In genomic region chr3:97894695-97895094, GRCm38 (mm10) we compare ENCODE assay signal across 8 mouse cellular contexts. TPM values are rescaled to one million over a fixed set of nuclear protein-coding genes. Genes with fewer than 3 reads are reported as not detected.
DNase-seq lines count a peak whose midpoint lies in the region; ATAC-seq and TF ChIP-seq lines count a peak whose summit lies in the region.

No protein-coding gene starts in this region.

- H3K9ac ChIP-seq in forebrain, postnatal 0 days = no peak overlapping the region
- no peak overlapping the region for H3K9ac ChIP-seq in forebrain, embryonic 15.5 days (replicated peaks)
- H3K9ac ChIP-seq in neural tube, embryonic 15.5 days (replicated peaks) = no peak overlapping the region

- H3K4me1 ChIP-seq in forebrain, postnatal 0 days (ENCODE audit: insufficient read depth) = no peaks in the 10 kb centered on the region
- no peaks in the 10 kb centered on the region for H3K4me1 ChIP-seq in forebrain, embryonic 15.5 days
- no peaks in the 10 kb centered on the region for H3K4me1 ChIP-seq in neural tube, embryonic 15.5 days

- H3K4me3 ChIP-seq in forebrain, postnatal 0 days (ENCODE audit: low read depth, low read length) = no peak overlapping the region
- no peak overlapping the region for H3K4me3 ChIP-seq in forebrain, embryonic 15.5 days
- no peak overlapping the region for H3K4me3 ChIP-seq in neural tube, embryonic 15.5 days (replicated peaks)

- H3K27ac ChIP-seq in forebrain, postnatal 0 days (ENCODE audit: low read depth, low read length) = no peak overlapping the region
- no peak overlapping the region for H3K27ac ChIP-seq in forebrain, embryonic 15.5 days (replicated peaks)
- H3K27ac ChIP-seq in neural tube, embryonic 15.5 days (replicated peaks) = no peak overlapping the region

- no peak for ATAC-seq in forebrain, postnatal 0 days
- no peak for ATAC-seq in forebrain, embryonic 15.5 days (replicated peaks)
- ATAC-seq in neural tube, embryonic 15.5 days (ENCODE audit: low FRiP score) = no peak
- no peak for ATAC-seq in activated CD4-positive, CD25-positive, alpha-beta regulatory T cell, adult 4 months

- TF ChIP-seq CTCF in forebrain, postnatal 0 days (IDR thresholded peaks at IDR 0.05; ENCODE audit: low read depth) = peak; percentile 58

- WGBS in forebrain, postnatal 0 days = 48% methylated on average over 6 of the region's 6 CpGs
- 46% methylated on average over 6 of the region's 6 CpGs for WGBS in forebrain, embryonic 15.5 days
- 51% methylated on average over 6 of the region's 6 CpGs for WGBS in neural tube, embryonic 15.5 days

- intact Hi-C loops in gastrocnemius, postnatal 36 days (cut with DNase I) = no loop called here

- H3K36me3 ChIP-seq in forebrain, postnatal 0 days (ENCODE audit: insufficient read depth) = no peaks in the 10 kb centered on the region
- no peaks in the 10 kb centered on the region for H3K36me3 ChIP-seq in forebrain, embryonic 15.5 days
- no peaks in the 10 kb centered on the region for H3K36me3 ChIP-seq in neural tube, embryonic 15.5 days

- H3K9me3 ChIP-seq in forebrain, postnatal 0 days (ENCODE audit: low read length) = no peaks in the 10 kb centered on the region
- no peaks in the 10 kb centered on the region for H3K9me3 ChIP-seq in forebrain, embryonic 15.5 days
- H3K9me3 ChIP-seq in neural tube, embryonic 15.5 days (replicated peaks) = no peaks in the 10 kb centered on the region

- H3K27me3 ChIP-seq in forebrain, postnatal 0 days (ENCODE audit: insufficient read depth, low read length) = no peaks in the 10 kb centered on the region
- H3K27me3 ChIP-seq in forebrain, embryonic 15.5 days = peaks cover 4% of the 10 kb centered on the region; the same call in 1 of the 2 replicates
- peaks cover 9% of the 10 kb centered on the region; the same call in 1 of the 2 replicates for H3K27me3 ChIP-seq in neural tube, embryonic 15.5 days (replicated peaks)

- H3K4me2 ChIP-seq in forebrain, postnatal 0 days (ENCODE audit: low read depth) = no peak overlapping the region
- H3K4me2 ChIP-seq in forebrain, embryonic 15.5 days (replicated peaks) = no peak overlapping the region
- H3K4me2 ChIP-seq in neural tube, embryonic 15.5 days = no peak overlapping the region

- no peak for DNase-seq in forebrain, postnatal 0 days
- DNase-seq in neural tube, embryonic 10.5 days (ENCODE audit: extremely low spot score, low spot score) = peak; percentile 44
- DNase-seq in c-Kit-positive CD71-positive TER-119-negative erythroid progenitor cells, embryonic 14.5 days (ENCODE audit: low read depth) = peak; percentile 46
- DNase-seq in lung, postnatal 14 days = peak; percentile 30
- DNase-seq in gastrocnemius, postnatal 36 days = no peak

RNA-seq across cellular contexts. Expression of gene Pde4dip, which starts 6.2 kb away (rescaled TPM):
- 92.8 and 118 TPM in 2 replicates for total RNA-seq in forebrain, postnatal 0 days (2014; rRNA removed)
- 40.6 and 53.1 TPM in 2 replicates for polyA plus RNA-seq in forebrain, postnatal 0 days (2015; fragmentation: Nextera tagmentation; extraction: Ambion mirVana)
- polyA plus RNA-seq in forebrain, embryonic 15.5 days (2015; fragmentation: Nextera tagmentation; extraction: Ambion mirVana) = 67.6 and 73.1 TPM in 2 replicates
- polyA plus RNA-seq in neural tube, embryonic 15.5 days (2015; fragmentation: Nextera tagmentation; extraction: Ambion mirVana) = 55.2 and 62.6 TPM in 2 replicates
- 10 to 100 TPM in 1 of 2 experiments, 1 to 10 TPM in 1; 8.0 to 10.8 TPM for polyA plus RNA-seq in activated CD4-positive, CD25-positive, alpha-beta regulatory T cell, adult 4 months (2017; shearing (Covaris generic))
- total RNA-seq in gastrocnemius, postnatal 36 days (2021) = 1,000 to 10,000 TPM; 2,796 to 3,405 TPM

RNA-seq across cellular contexts. Expression of gene Sec22b, which starts 6.3 kb away (rescaled TPM):
- total RNA-seq in forebrain, postnatal 0 days (2014; rRNA removed) = 71.3 and 73.9 TPM in 2 replicates
- polyA plus RNA-seq in forebrain, postnatal 0 days (2015; fragmentation: Nextera tagmentation; extraction: Ambion mirVana) = 83.4 and 91.4 TPM in 2 replicates
- 104 and 108 TPM in 2 replicates for polyA plus RNA-seq in forebrain, embryonic 15.5 days (2015; fragmentation: Nextera tagmentation; extraction: Ambion mirVana)
- 93.9 and 97.1 TPM in 2 replicates for polyA plus RNA-seq in neural tube, embryonic 15.5 days (2015; fragmentation: Nextera tagmentation; extraction: Ambion mirVana)
- 10 to 100 TPM; 73.7 to 77.3 TPM for polyA plus RNA-seq in activated CD4-positive, CD25-positive, alpha-beta regulatory T cell, adult 4 months (2017; shearing (Covaris generic))
- total RNA-seq in gastrocnemius, postnatal 36 days (2021) = 10 to 100 TPM; 22.0 to 24.0 TPM

Comparison
In these comparisons a context has a peak if more than half of its experiments do, and no peak if none do; other contexts are left out.
1. DNase-seq: peak in neural tube, embryonic 10.5 days (single experiment), c-Kit-positive CD71-positive TER-119-negative erythroid progenitor cells, embryonic 14.5 days (single experiment) and lung, postnatal 14 days (single experiment); none in forebrain, postnatal 0 days (single experiment) and gastrocnemius, postnatal 36 days (0 of 2).